Mouse (Mus musculus): ENCODE measurements around the gene Pklr. TPM values are rescaled to one million over a fixed set of nuclear protein-coding genes. Genes with fewer than 3 reads are reported as not detected.

Pklr gene
- polyA plus RNA-seq, 1 experiment from 2014 or later: 0.30 TPM

DNA sequence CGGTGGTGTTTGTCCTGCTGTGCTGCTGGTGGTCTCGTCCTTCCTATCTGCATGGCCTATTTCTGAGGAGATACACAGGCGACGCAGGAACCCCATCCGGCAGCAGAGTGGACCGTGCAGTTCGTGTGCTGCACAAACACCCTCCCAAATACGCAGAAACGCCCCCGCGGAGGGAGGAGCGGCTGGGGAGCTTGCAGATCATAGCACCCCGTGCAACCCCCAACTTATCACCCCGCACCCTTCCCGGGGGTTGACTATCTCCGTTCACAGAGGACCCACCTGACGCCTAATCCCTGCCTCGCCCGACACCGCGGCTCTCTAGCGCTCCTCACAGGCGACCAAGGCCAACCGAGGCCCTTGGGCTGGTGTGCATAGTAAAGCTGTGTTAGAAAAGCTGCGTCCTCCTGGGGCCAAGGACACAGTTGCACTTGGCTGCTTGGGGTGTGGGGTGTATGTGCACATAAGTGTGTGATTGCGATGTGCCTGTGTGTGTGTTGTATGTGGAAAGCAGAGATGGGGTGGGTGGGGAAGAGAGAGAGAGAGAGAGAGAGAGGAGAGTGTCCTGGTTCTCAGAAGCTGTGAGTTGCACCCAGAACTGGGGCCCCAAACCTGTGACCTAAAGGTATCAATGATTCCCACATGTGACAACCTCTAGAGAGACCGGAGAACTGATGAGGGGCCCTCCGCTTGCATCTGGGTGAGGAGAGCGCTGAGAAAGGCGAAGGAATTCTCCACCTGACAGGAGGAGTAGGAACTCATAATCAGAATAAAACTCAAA, 3.5 kb upstream of the Pklr start:
- WGBS: 16% methylated on average over 30 of the region's 30 CpGs
- Histone ChIP-seq H3K4me3 (peak overlapping the region; percentile 37), H3K4me1 (replicated peaks) (peaks cover 7% of the 10 kb centered on the region), H3K27ac (no peak overlapping the region), H3K9me3 (no peaks in the 10 kb centered on the region), H3K36me3 (no peaks in the 10 kb centered on the region), H3K27me3 (peaks cover 13% of the 10 kb centered on the region; the same call in 1 of the 2 replicates), H3K4me2 (peak overlapping the region; percentile 63), H3K9ac (peak overlapping the region; percentile 72)
- ATAC-seq (ENCODE audit: low FRiP score): peak; percentile 63

DNA sequence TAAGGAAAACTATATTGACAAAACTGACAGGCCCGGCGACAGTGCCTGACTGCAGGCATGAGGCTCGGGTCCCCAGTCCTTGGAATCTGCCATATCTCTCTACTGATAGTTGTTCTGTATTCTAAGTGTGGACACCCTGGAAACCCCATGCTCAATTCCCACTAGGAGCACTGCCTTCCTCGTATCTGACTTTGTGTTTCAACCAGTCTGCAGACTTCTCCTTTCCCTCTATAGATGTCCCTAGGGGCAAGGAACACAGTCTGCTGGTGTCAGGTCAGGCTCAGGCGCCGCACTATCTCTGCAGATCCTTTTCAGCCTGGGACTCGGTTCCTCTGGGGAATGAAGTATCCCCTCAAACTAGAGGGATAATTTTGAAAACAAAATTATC, 2.9 kb upstream of the Pklr start:
- no peak for ATAC-seq (ENCODE audit: low FRiP score)
- no peaks in the 10 kb centered on the region for H3K36me3 ChIP-seq

DNA sequence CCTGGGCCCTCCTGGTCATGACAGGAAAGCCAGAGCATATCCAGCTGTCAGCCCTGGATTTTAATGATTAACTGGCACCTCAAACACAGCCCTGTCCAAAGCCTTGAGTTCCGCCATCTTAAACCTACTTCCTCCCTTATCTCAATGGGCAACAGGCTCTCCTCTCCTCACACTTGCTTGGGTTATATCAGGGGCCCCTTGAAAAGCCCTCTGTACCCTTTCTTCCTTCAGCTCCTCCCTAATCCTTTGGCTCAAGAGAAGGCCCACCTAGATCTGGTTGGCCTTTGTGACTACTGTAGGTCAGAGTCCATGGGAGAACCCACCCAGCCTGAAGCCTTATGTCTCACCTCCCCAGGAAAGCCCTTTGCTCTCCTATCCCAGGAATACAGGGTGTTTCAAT, 2.2 kb upstream of the Pklr start:
- no peak for ATAC-seq (ENCODE audit: low FRiP score)
- H3K9ac ChIP-seq: no peak overlapping the region
- 89% methylated on average over 1 of the region's 1 CpGs for WGBS

More for the DNA sequence above, 2.9 kb upstream of the Pklr start:
- H3K4me3 ChIP-seq: no peak overlapping the region
- WGBS: 83% methylated on average over 7 of the region's 7 CpGs
- H3K4me2 ChIP-seq: no peak overlapping the region
- H3K27ac ChIP-seq: no peak overlapping the region
- no peaks in the 10 kb centered on the region for H3K9me3 ChIP-seq
- H3K4me1 ChIP-seq (replicated peaks): peaks cover 7% of the 10 kb centered on the region
- no peak overlapping the region for H3K9ac ChIP-seq
- peaks cover 13% of the 10 kb centered on the region; the same call in 1 of the 2 replicates for H3K27me3 ChIP-seq

DNA sequence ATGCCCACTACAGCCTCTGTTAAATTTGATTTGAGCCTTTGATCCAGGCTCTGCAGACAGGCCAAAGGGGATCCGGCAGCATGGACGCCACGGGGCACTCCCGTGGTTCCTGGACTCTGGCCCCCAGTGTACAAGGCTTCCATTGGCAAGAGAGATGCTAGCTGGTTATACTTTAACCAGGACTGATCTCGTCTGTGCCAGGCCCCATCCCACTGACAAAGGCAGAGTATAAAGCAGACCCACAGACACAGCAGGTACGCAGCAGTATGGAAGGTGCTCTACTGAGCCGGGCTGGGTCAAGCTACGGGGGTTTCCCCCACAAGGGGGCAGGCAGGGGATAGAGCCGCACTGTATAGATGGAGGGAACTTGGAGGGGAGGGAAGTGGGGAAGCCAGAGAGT, 423 bp downstream of the Pklr start:
- no peak for ATAC-seq (ENCODE audit: low FRiP score)
- H3K4me1 ChIP-seq (replicated peaks): peaks cover 7% of the 10 kb centered on the region
- peaks cover 13% of the 10 kb centered on the region; the same call in 1 of the 2 replicates for H3K27me3 ChIP-seq
- H3K36me3 ChIP-seq: no peaks in the 10 kb centered on the region
- H3K4me3 ChIP-seq: no peak overlapping the region
- 33% methylated on average over 9 of the region's 9 CpGs for WGBS
- peak overlapping the region; percentile 13; the same call in 1 of the 2 replicates for H3K9ac ChIP-seq
- H3K4me2 ChIP-seq: no peak overlapping the region
- H3K27ac ChIP-seq: no peak overlapping the region
- H3K9me3 ChIP-seq: no peaks in the 10 kb centered on the region

More for the DNA sequence above, 2.2 kb upstream of the Pklr start:
- H3K4me3 ChIP-seq: no peak overlapping the region
- H3K9me3 ChIP-seq: no peaks in the 10 kb centered on the region
- H3K4me2 ChIP-seq: no peak overlapping the region
- H3K4me1 ChIP-seq (replicated peaks): peaks cover 7% of the 10 kb centered on the region
- no peaks in the 10 kb centered on the region for H3K36me3 ChIP-seq
- H3K27ac ChIP-seq: no peak overlapping the region
- H3K27me3 ChIP-seq: peaks cover 13% of the 10 kb centered on the region; the same call in 1 of the 2 replicates

DNA sequence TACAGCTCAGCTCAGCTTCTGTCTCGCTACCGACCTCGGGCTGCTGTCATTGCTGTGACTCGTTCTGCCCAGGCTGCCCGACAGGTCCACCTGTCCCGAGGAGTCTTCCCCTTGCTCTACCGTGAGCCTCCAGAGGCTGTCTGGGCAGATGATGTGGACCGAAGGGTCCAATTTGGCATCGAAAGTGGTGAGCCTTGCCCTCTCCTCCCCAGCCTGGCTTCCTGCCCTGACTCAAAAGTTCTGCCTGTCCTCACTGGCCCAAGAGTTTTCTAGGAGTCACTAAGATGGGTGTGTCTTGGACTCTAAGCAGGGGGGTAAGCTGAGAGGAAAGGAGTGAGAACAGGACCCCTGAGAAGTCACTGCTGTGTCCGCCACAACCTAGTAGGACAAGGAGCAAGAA, 8.9 kb downstream of the Pklr start:
- no peak overlapping the region for H3K4me2 ChIP-seq
- H3K4me3 ChIP-seq: no peak overlapping the region
- no peak for ATAC-seq (ENCODE audit: low FRiP score)
- peaks cover 25% of the 10 kb centered on the region for H3K27me3 ChIP-seq
- no peak overlapping the region for H3K27ac ChIP-seq
- peaks cover 10% of the 10 kb centered on the region; the same call in 1 of the 2 replicates for H3K4me1 ChIP-seq (replicated peaks)
- H3K9ac ChIP-seq: no peak overlapping the region
- H3K36me3 ChIP-seq: peaks cover 7% of the 10 kb centered on the region
- H3K9me3 ChIP-seq: no peaks in the 10 kb centered on the region
- 92% methylated on average over 10 of the region's 10 CpGs for WGBS

DNA sequence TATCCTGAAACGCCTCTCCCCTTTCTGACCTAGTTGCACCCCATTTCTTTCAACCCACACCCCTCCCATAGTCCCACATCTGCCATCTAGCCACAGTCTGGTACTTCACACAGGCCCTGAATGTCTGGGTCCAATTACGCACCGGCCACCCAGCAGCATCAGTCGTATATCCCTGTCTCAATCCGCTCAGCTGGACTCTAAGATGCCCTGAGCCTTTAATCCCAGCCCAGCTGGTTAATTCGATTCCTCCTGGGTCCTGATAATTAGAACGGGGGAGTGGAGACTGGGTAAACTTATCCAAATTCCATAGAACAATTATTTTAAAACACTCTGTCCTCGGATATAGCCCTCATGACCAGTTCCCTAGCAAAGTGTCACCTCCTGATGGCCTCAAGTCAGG, 9.6 kb downstream of the Pklr start:
- WGBS: 70% methylated on average over 8 of the region's 8 CpGs
- no peak overlapping the region for H3K27ac ChIP-seq

DNA sequence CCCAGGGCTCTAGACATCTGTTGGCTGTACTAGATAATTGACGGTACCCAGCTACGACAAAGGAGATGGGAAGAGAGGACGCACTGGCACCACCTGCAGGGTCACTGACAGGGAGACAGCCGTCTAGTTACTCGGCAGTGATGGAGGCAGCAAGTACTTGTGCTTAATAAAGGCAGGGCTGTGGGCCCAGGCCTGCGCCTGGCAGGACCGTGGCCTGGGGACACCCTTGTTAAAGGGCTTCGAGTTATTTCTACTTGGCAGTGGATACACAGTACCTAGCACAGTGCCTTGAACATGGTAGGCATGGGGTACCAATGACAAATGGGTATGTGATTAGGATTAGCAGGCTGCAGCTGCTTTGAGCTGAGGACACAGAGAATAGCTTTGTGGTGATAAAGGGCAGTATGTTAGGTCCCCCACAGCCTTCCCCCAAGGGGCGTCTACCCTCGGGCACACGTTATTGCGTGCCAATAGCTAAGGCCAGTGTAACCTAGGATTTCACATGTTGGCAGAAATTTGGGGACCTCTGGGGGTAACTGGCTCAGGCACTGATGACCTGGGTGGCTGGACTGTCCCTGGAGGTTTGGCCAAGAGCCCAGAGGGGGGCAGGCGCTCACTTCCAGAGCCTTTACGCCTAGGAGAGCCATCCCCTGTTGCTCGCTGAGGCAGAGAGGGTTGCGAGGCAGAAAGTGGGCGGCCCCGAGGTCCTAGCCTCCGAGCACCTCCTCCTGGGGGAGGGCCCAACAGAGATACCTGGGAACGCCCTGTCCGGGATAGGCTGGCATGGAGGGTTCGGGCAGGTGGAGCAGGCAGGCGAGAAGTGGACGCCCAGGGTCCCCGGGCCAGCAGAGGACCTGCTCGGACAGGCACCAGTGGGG, 11.4 kb downstream of the Pklr start:
- 18% methylated on average over 26 of the region's 26 CpGs for WGBS
- Histone ChIP-seq H3K4me3 (no peak overlapping the region), H3K27ac (no peak overlapping the region), H3K9me3 (no peaks in the 10 kb centered on the region), H3K4me1 (replicated peaks) (peaks cover 10% of the 10 kb centered on the region; the same call in 1 of the 2 replicates), H3K4me2 (peak overlapping the region; percentile 23), H3K9ac (0 out of 2 replicates have a peak overlapping the region, but pooled peaks have one; percentile 24), H3K36me3 (peaks cover 28% of the 10 kb centered on the region), H3K27me3 (peaks cover 40% of the 10 kb centered on the region)
- ATAC-seq (ENCODE audit: low FRiP score): peak; percentile 35

More for the DNA sequence above, 9.6 kb downstream of the Pklr start:
- Histone ChIP-seq H3K4me3 (no peak overlapping the region), H3K27me3 (peaks cover 33% of the 10 kb centered on the region), H3K9me3 (no peaks in the 10 kb centered on the region), H3K4me1 (replicated peaks) (peaks cover 10% of the 10 kb centered on the region; the same call in 1 of the 2 replicates), H3K36me3 (peaks cover 15% of the 10 kb centered on the region), H3K4me2 (no peak overlapping the region), H3K9ac (no peak overlapping the region)
- ATAC-seq (ENCODE audit: low FRiP score): no peak

DNA sequence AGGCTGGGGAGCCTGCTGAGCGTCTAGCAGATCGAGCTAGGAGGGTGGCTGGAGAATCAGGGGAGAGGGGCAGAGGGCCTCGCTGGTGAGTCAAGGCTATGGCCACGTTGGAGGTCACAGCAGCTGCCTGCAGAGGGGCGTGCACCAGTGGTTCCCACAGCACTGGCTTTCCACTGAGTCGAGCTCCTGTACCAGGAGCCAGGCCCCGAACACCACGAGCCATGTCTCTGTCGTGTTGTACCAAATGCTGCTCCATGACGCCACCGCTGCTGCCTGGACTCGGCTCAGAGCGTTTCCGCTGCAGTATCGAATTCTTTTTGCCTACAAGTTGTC, 12.0 kb downstream of the Pklr start:
- H3K9me3 ChIP-seq: no peaks in the 10 kb centered on the region
- peak overlapping the region; percentile 23 for H3K4me2 ChIP-seq
- H3K27me3 ChIP-seq: peaks cover 40% of the 10 kb centered on the region
- H3K36me3 ChIP-seq: peaks cover 33% of the 10 kb centered on the region
- H3K27ac ChIP-seq: no peak overlapping the region
- no peak overlapping the region for H3K4me3 ChIP-seq
- ATAC-seq (ENCODE audit: low FRiP score): no peak
- H3K4me1 ChIP-seq (replicated peaks): peaks cover 10% of the 10 kb centered on the region; the same call in 1 of the 2 replicates
- H3K9ac ChIP-seq: 0 out of 2 replicates have a peak overlapping the region, but pooled peaks have one; percentile 24
- 18% methylated on average over 15 of the region's 15 CpGs for WGBS

DNA sequence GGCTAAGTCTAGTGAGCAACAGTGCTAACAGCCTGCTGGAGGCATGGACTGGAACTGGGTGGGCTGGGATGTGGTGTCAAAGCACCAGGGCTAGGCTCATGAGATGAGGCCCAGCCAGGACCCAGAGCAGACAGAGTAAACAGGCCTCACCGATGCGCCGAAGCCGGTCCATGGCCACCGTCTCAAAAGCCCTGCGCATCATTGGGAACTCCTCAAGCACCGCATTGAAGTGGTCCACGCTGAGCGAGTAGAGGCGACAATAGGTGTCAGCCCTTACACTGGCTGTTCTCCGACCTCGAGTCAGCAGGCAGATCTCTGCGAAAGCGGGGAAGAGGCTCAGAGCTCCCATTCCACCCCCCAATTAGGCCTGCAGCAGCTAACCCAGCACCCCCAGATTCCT, 12.6 kb downstream of the Pklr start:
- Histone ChIP-seq H3K9ac (no peak overlapping the region), H3K36me3 (peaks cover 33% of the 10 kb centered on the region), H3K27me3 (peaks cover 40% of the 10 kb centered on the region), H3K4me2 (no peak overlapping the region), H3K4me1 (replicated peaks) (peaks cover 10% of the 10 kb centered on the region; the same call in 1 of the 2 replicates), H3K4me3 (no peak overlapping the region), H3K27ac (no peak overlapping the region), H3K9me3 (no peaks in the 10 kb centered on the region)
- ATAC-seq (ENCODE audit: low FRiP score): no peak
- WGBS: 69% methylated on average over 14 of the region's 14 CpGs

DNA sequence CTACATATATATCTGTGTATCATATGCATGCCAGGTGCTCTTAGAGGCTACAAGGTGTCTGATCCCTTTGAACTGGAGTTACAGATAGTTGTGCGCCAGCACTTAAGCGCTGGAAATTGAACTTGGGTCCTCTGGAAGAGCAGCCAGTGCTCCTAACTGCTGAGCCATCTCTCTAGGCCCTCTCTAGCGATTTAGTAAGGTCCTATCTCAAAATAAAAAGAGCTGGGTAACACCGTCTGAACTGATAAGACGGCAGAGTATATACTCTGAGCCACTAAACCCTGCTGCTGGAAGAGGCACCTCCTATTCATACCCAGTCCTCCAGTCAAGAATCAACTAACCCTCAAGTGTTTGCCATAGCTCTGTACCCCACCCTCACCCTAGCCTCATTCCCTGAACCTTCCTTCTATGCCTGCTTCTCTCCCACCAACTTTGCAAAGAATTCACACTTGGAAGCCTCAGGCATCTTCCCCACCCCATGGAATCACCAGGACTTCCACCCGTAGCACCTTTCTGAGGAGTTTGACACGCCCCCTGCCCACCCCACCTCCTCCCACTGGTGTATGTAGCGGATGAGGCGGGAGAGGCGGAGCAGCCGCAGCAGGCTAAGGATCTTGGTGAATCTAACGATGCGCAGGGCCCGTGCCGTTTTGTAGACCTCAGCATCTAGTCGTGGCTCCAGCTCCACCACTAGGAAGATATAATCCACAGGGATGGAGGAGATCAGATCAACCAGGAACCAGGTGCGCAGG, 16.3 kb downstream of the Pklr start:
- WGBS: 59% methylated on average over 17 of the region's 17 CpGs
- peaks cover 10% of the 10 kb centered on the region; the same call in 1 of the 2 replicates for H3K4me1 ChIP-seq (replicated peaks)
- no peak overlapping the region for H3K9ac ChIP-seq
- no peak overlapping the region for H3K4me3 ChIP-seq
- H3K27ac ChIP-seq: no peak overlapping the region
- H3K27me3 ChIP-seq: peaks cover 37% of the 10 kb centered on the region
- H3K4me2 ChIP-seq: no peak overlapping the region
- no peak for ATAC-seq (ENCODE audit: low FRiP score)
- peaks cover 33% of the 10 kb centered on the region for H3K36me3 ChIP-seq
- no peaks in the 10 kb centered on the region for H3K9me3 ChIP-seq

DNA sequence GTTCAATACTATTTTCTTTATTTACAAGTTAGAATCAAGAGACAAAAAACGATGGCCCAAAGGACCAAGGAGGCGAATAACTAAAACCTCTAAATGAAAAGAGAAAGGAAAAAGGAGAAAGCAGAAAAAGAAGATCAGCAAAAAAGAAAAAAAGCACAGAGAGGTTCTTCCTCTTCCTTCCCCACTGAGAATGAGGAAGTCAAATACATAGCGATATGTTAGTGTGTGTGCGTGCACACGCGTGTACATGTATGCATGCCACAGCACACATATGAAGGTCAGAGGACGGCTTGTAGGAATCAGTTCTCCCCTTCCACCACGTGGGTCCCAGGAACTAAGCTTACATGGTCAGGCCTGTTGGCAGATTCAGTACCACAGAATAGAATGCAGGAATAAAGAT, 21.0 kb downstream of the Pklr start:
- no peak overlapping the region for H3K9ac ChIP-seq
- no peak overlapping the region for H3K4me2 ChIP-seq
- peaks cover 33% of the 10 kb centered on the region for H3K4me1 ChIP-seq (replicated peaks)
- WGBS: 87% methylated on average over 8 of the region's 8 CpGs
- H3K36me3 ChIP-seq: peaks cover 9% of the 10 kb centered on the region
- H3K4me3 ChIP-seq: no peak overlapping the region
- no peaks in the 10 kb centered on the region for H3K9me3 ChIP-seq
- H3K27me3 ChIP-seq: no peaks in the 10 kb centered on the region
- no peak for ATAC-seq (ENCODE audit: low FRiP score)
- no peak overlapping the region for H3K27ac ChIP-seq

DNA sequence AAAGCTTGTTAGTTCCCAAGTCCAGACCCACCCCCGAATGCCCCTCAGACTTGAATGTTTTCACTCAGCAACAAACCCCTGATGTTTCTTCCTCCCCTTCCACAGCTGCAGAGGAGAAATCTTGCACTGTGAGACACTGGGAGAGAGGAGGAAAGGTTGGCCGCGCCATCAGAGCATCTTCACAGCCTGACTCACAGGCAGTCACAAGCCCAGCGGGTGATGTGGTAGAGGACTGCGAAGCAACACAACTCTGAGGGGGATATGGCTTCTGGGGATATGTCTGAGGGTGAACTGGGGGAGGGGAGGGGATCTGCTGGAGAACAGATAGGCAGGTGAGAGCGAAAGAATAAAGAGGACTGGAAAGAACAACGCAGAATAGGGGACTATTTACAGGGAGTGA, 22.7 kb downstream of the Pklr start:
- no peaks in the 10 kb centered on the region for H3K27me3 ChIP-seq
- H3K9me3 ChIP-seq: no peaks in the 10 kb centered on the region
- H3K27ac ChIP-seq: peak overlapping the region; percentile 31
- peak overlapping the region; percentile 82 for H3K4me3 ChIP-seq
- WGBS: 20% methylated on average over 7 of the region's 7 CpGs
- ATAC-seq (ENCODE audit: low FRiP score): no peak
- H3K9ac ChIP-seq: peak overlapping the region; percentile 91
- peak overlapping the region; percentile 89 for H3K4me2 ChIP-seq
- H3K4me1 ChIP-seq (replicated peaks): peaks cover 34% of the 10 kb centered on the region
- H3K36me3 ChIP-seq: no peaks in the 10 kb centered on the region
